Mouse (Mus musculus) liver, embryonic 14.5 days (tissue): ENCODE measurements around the gene Treml2. TPM values are rescaled to one million over a fixed set of nuclear protein-coding genes. Genes with fewer than 3 reads are reported as not detected.

ENCODE experiments used
- ATAC-seq: fragments of 200-750 bp; cut with Nextera tagmentation; 2 replicates; pipeline ENCODE4 v1.8.0; 2017; ENCODE audit warnings: moderate number of reproducible peaks, mild to moderate bottlenecking, moderate library complexity; ENCODE audit not compliant: insufficient read depth
- DNase-seq, 3 experiments: peaks; one replicate each; pipeline ENCODE4 v3.0.0-alpha.2; 2012 to 2013; ENCODE audit warnings: low read depth in 3 of 3, low spot score in 3 of 3
- H3K27ac ChIP-seq: fragments of 300-500 bp; sonication (generic); 2 replicates; pipeline ENCODE4 v1.5.1; 2014; ENCODE audit warnings: moderate library complexity, mild to moderate bottlenecking, control low read depth, inconsistent platforms
- H3K27me3 ChIP-seq: fragments of 300-500 bp; sonication (generic); 2 replicates; pipeline ENCODE4 v1.6.1; 2014; ENCODE audit warnings: mild to moderate bottlenecking, low read length, moderate library complexity; ENCODE audit not compliant: control insufficient read depth, insufficient read depth
- H3K36me3 ChIP-seq: fragments of 300-500 bp; sonication (generic); replicated peaks from 2 replicates; pipeline ENCODE4 v1.6.1; 2014; ENCODE audit warnings: low read depth; ENCODE audit not compliant: control insufficient read depth, insufficient read depth
- H3K4me1 ChIP-seq, 2 experiments: fragments of 200-500 bp in 1 of 2; fragments of 300-500 bp in 1 of 2; sonication (generic) in 1 of 2; replicated peaks; 2 replicates each; pipeline ENCODE4 v1.6.1; 2012 to 2014; ENCODE audit warnings: antibody characterized with exemption in 1 of 2, inconsistent platforms in 1 of 2, low read length in 1 of 2; ENCODE audit not compliant: control insufficient read depth in 2 of 2, insufficient read depth in 2 of 2
- H3K4me2 ChIP-seq: fragments of 300-500 bp; sonication (generic); 2 replicates; pipeline ENCODE4 v1.6.1; 2014; ENCODE audit warnings: low read depth, mild to moderate bottlenecking, control low read depth, moderate library complexity
- H3K4me3 ChIP-seq, 2 experiments: fragments of 200-500 bp in 1 of 2; fragments of 300-500 bp in 1 of 2; sonication (generic) in 1 of 2; 2 replicates each; pipeline ENCODE4 v1.5.1; 2012 to 2014; ENCODE audit warnings: low read depth in 2 of 2, low read length in 2 of 2, mild to moderate bottlenecking in 2 of 2, control low read depth in 1 of 2, inconsistent platforms in 1 of 2, moderate library complexity in 1 of 2; ENCODE audit not compliant: insufficient read depth in 1 of 2
- H3K9ac ChIP-seq: fragments of 300-500 bp; sonication (generic); replicated peaks from 2 replicates; pipeline ENCODE4 v1.6.1; 2014; ENCODE audit warnings: mild to moderate bottlenecking, control low read depth, moderate library complexity
- H3K9me3 ChIP-seq: fragments of 300-500 bp; sonication (generic); 2 replicates; pipeline ENCODE4 v1.6.1; 2016; ENCODE audit warnings: low read length, mixed read lengths; ENCODE audit not compliant: control insufficient read depth
- CTCF ChIP-seq: IDR thresholded peaks from 2 replicates; pipeline ENCODE4 v1.5.1; 2016; ENCODE audit warnings: antibody characterized with exemption, low read depth, control low read depth
- EP300 ChIP-seq: IDR thresholded peaks from 2 replicates; pipeline ENCODE4 v1.6.1; 2016; ENCODE audit warnings: antibody characterized with exemption, low read depth
- WGBS: fragments of 180-500 bp; shearing (Covaris S2); extraction: QIAGEN DNeasy Blood & Tissue Kit; methylation state at CpG from one replicate; pipeline ENCODE4 v1.1.7; 2014; ENCODE audit not compliant: insufficient replicate concordance; 5-methylcytosine and 5-hydroxymethylcytosine counted together
- polyA plus RNA-seq, 2 experiments: library from polyadenylated mRNA; depleted of rRNA in 1 of 2; stranded (reverse) in 1 of 2; unstranded in 1 of 2; fragments of >200 nt; fragmentation: Nextera tagmentation in 1 of 2; extraction: Ambion mirVana in 1 of 2; gene quantifications; 2 replicates each; pipeline versions ENCODE4 v1.2.1 to v1.2.3; 2012 to 2014

Treml2 gene
- polyA plus RNA-seq, 2 experiments = 2.1 to 10.7 TPM

- DNase-seq (no peak), ATAC-seq (no peak)
- H3K9ac ChIP-seq = no peak overlapping the region
- H3K9me3 ChIP-seq = no peaks in the 10 kb centered on the region
- TF ChIP-seq EP300 (no peak), CTCF (no peak)
- peaks cover 0 to 24% of the 10 kb centered on the region in 2 experiments; a peak in 3 of 4 replicates for H3K4me1 ChIP-seq
- 70% methylated on average over 1 of the region's 1 CpGs for WGBS
- H3K27me3 ChIP-seq = no peaks in the 10 kb centered on the region
- H3K27ac ChIP-seq = no peak overlapping the region
- no peaks in the 10 kb centered on the region for H3K36me3 ChIP-seq
- no peak overlapping the region for H3K4me2 ChIP-seq
- no peak overlapping the region for H3K4me3 ChIP-seq
These were observed 19.4 kb downstream of the Treml2 start for GRCm38 (mm10) chr17:48318686-48319085.

- WGBS = 44% methylated on average over 2 of the region's 2 CpGs
- no peaks in the 10 kb centered on the region for H3K27me3 ChIP-seq
- ATAC-seq (peak; percentile 35; the same call in 1 of the 2 replicates), DNase-seq (no peak)
- H3K9ac ChIP-seq = no peak overlapping the region
- H3K4me2 ChIP-seq = no peak overlapping the region
- H3K4me3 ChIP-seq = no peak overlapping the region
- no peaks in the 10 kb centered on the region for H3K9me3 ChIP-seq
- no peaks in the 10 kb centered on the region for H3K36me3 ChIP-seq
- peaks cover 0 to 28% of the 10 kb centered on the region in 2 experiments; a peak in 3 of 4 replicates for H3K4me1 ChIP-seq
- TF ChIP-seq CTCF (no peak), EP300 (peak; percentile 28; the same call in 1 of the 2 replicates)
- no peak overlapping the region for H3K27ac ChIP-seq
These were observed 22.0 kb downstream of the Treml2 start for GRCm38 (mm10) chr17:48321279-48321678.

- 51% methylated on average over 3 of the region's 3 CpGs for WGBS
- Histone ChIP-seq H3K27me3 (no peaks in the 10 kb centered on the region), H3K4me2 (no peak overlapping the region), H3K9me3 (no peaks in the 10 kb centered on the region), H3K27ac (no peak overlapping the region), H3K4me1 (peaks cover 0 to 28% of the 10 kb centered on the region in 2 experiments; a peak in 3 of 4 replicates), H3K9ac (no peak overlapping the region), H3K4me3 (no peak overlapping the region), H3K36me3 (no peaks in the 10 kb centered on the region)
- DNase-seq = no peak
- no peak for ATAC-seq
- no peak for TF ChIP-seq EP300
- no peak for TF ChIP-seq CTCF
These were observed 23.9 kb downstream of the Treml2 start for GRCm38 (mm10) chr17:48323236-48323635.

GRCm38 (mm10) chr17:48324258-48324657 is 25.0 kb downstream of the Treml2 start:
- ATAC-seq = no peak
- no peaks in the 10 kb centered on the region for H3K36me3 ChIP-seq
- no peaks in the 10 kb centered on the region for H3K27me3 ChIP-seq
- peak in 1 of 3 experiments; percentile 9 for DNase-seq
- no peak overlapping the region for H3K4me3 ChIP-seq
- no peak overlapping the region for H3K27ac ChIP-seq
- no peak for TF ChIP-seq EP300
- TF ChIP-seq CTCF = no peak
- no peak overlapping the region for H3K4me2 ChIP-seq
- no peaks in the 10 kb centered on the region for H3K9me3 ChIP-seq
- 36% methylated on average over 5 of the region's 5 CpGs for WGBS
- no peak overlapping the region for H3K9ac ChIP-seq
- H3K4me1 ChIP-seq = peaks cover 0 to 28% of the 10 kb centered on the region in 2 experiments; a peak in 3 of 4 replicates

GRCm38 (mm10) chr17:48325093-48325492 is 25.8 kb downstream of the Treml2 start:
- H3K4me1 ChIP-seq = peaks cover 0 to 28% of the 10 kb centered on the region in 2 experiments; a peak in 3 of 4 replicates
- H3K4me3 ChIP-seq = no peak overlapping the region
- no peaks in the 10 kb centered on the region for H3K36me3 ChIP-seq
- 78% methylated on average over 6 of the region's 6 CpGs for WGBS
- TF ChIP-seq EP300 (no peak), CTCF (no peak)
- DNase-seq (no peak), ATAC-seq (no peak)
- no peak overlapping the region for H3K4me2 ChIP-seq
- H3K27me3 ChIP-seq = no peaks in the 10 kb centered on the region
- no peaks in the 10 kb centered on the region for H3K9me3 ChIP-seq
- no peak overlapping the region for H3K27ac ChIP-seq
- H3K9ac ChIP-seq = no peak overlapping the region
